Mouse (Mus musculus): ENCODE data around the gene Abt1. TPM values are rescaled to one million over a fixed set of nuclear protein-coding genes. Genes with fewer than 3 reads are reported as not detected.

Abt1 gene
- total RNA-seq, 2 experiments from 2014 or later, result 5.3 to 5.6 TPM

DNA sequence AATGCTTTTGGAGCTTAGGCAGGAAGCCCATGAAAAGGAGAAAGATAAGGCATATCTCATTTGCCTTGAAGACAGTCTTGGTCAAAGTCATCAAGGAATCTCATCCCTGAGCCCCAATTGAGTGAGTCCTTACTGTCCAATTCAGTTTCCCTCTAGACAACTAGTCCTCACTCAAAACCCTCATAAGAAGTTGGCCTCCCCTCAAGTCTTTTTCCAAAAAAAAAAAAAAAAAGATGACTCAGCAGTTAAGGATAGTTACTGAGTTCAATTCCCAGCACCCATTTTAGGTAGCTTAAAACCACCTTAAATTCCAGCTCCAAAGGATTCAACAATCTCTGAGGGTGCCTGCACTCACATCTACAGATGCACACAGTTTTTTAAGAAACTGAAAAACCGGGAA lies 40.5 kb downstream of the Abt1 start:
- intact Hi-C loops (cut with DNase I), result no loop called here
- DNase-seq, result no peak

DNA sequence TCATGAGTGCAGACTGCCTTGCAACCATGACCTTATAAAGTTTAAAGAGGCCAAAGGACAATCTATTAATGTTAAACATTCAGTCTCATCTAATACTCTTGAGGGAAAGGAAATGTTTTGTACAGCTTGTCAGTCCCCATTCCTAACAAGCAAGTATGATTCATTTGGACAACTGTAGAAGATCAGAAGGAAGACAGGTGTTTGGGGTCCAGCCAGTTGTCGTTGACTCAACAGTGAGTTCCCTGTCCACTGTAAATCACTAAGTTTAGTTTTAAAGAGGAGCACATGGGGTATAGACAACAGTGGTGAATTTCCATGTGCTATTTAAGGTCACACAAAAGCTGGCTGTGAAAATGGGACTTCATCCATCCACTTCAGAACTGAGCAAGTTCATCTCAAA lies 51.2 kb downstream of the Abt1 start:
- peak in 1 of 2 experiments; percentile 3 for DNase-seq
- intact Hi-C loops (cut with DNase I), result loop anchor here (2.0 kb wide), 1 partner anchor 50 kb away; the partner anchor contains the start of gene Abt1

DNA sequence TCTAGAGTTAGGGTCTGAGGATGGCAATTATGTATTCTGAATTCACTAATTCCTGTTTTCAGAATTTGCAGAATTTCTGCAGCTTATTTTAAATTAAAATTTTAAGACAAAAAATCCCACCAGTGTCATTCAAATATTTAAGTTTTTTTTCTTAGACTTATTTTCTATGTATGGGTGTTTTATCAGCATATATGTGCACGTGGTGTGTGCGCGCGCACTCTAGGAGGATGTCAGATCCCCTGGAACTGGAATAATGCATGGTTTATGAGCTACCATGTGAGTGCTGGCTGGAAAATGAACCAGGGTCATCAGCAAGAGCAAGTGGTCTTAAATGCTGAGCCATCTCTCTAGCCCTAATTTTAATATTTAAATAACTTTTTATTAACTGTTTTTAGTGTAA lies 53.6 kb downstream of the Abt1 start:
- intact Hi-C loops (cut with DNase I), result no loop called here
- no peak for DNase-seq

DNA sequence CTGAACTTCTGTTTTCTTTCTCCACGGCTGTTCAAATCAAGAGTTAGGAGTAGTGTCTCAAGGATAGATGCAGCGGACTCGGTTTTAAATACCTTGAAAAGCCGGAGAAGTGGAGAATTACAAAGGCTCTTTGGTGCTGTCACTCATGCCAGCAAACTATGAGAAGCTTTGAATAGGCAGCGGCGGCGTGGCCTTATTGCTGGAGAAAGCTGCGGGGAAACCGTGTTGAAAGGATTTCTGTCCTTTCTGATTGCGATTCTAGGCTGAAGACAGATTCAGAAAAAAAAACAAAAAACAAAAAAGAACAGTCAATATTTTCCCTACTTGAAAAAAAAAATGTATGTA lies 54.3 kb downstream of the Abt1 start:
- intact Hi-C loops (cut with DNase I), result loop anchor here (5.0 to 10.0 kb wide), 2 partner anchors 148 to 225 kb away; no protein-coding TSS in a partner anchor
- DNase-seq, result no peak

DNA sequence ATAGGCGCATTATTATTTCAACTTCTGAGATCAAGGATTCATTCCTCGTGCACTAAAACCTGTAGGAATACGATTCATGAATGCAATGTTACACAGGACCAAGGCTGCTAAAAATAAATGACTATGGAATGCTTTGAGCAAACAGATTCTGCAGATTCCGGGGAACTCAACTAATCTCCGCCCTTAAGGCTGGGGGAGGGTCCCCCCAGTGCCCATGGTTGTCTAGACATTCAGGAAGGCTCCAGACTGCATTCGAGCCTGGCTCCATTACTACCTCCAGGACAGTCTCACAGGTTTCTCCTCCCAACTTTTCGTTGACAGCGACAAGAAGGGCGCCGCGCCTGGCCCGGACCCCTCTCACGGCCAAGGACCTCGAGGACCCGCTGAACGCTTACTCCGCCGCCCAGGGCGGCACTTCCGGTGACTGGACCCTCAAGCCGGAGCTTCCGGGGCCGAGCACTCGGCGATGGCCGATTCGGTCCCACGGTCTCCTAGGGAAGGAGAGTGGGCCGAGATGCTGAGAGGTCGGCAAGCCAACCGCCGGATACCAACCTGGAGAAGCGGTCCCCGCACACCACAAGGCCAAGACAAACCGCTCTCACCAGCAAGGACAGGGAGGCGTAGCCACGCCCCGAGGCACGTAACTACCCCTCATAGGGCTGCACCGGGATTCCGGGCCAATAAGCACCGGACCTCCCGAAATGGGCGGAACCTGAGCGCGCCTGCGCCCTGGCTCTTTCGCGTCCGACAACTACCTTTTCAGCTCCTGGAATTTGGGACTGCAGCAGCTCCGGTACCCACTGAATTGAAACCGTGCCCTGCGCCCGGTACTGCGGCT lies 54.9 kb downstream of the Abt1 start, which contains the start of gene Zfp322a:
Zfp322a (minus strand) TSS at position 626 of the 838 bp plus-strand sequence.
- DNase-seq, result peak; percentile 98
- intact Hi-C loops (cut with DNase I), result loop anchor here (5.0 to 10.0 kb wide), 2 partner anchors 148 to 226 kb away; no protein-coding TSS in a partner anchor

Other genes starting within 250 kb of the Abt1 start
- gene Vmn1r220, start 235.9 kb downstream of the Abt1 start, total RNA-seq (2021), result not detected
- gene Vmn1r221, start 209.7 kb downstream of the Abt1 start, total RNA-seq (2021), result not detected
- gene Vmn1r222, start 187.9 kb downstream of the Abt1 start, total RNA-seq (2021), result not detected
- not detected for gene Vmn1r223, start 176.7 kb downstream of the Abt1 start, total RNA-seq (2021)
- 10 to 100 TPM; 18.9 to 21.7 TPM for gene Zfp322a, start 54.7 kb downstream of the Abt1 start, total RNA-seq (2021)
- gene Btn1a1, start 42.0 kb upstream of the Abt1 start, total RNA-seq (2021), result not detected
- not detected for gene Btn2a2, start 65.0 kb upstream of the Abt1 start, total RNA-seq (2021)
- 100 to 1,000 TPM; 743 to 812 TPM for gene Hist1h4h, start 107.2 kb upstream of the Abt1 start, total RNA-seq (2021)
- 100 to 1,000 TPM; 171 to 245 TPM for gene Hist1h2af, start 110.0 kb upstream of the Abt1 start, total RNA-seq (2021)
- gene Hist1h3g, start 111.6 kb upstream of the Abt1 start, total RNA-seq (2021), result 10 to 100 TPM; 45.9 to 66.2 TPM
- gene Hist1h2bh, start 119.5 kb upstream of the Abt1 start, total RNA-seq (2021), result 10 to 100 TPM in 1 of 2 experiments, 1 to 10 TPM in 1; 9.2 to 11.2 TPM
- gene Hist1h3f, start 120.2 kb upstream of the Abt1 start, total RNA-seq (2021), result 10 to 100 TPM; 52.6 to 63.4 TPM
- gene Hist1h4f, start 127.8 kb upstream of the Abt1 start, total RNA-seq (2021), result 100 to 1,000 TPM; 308 to 354 TPM
- gene Hist1h1d, start 129.4 kb upstream of the Abt1 start, total RNA-seq (2021), result 10 to 100 TPM; 16.9 to 20.1 TPM
- gene Hist1h3e, start 138.5 kb upstream of the Abt1 start, total RNA-seq (2021), result 100 to 1,000 TPM; 125 to 161 TPM
- 10 to 100 TPM; 38.7 to 42.6 TPM for gene Hist1h2ae, start 147.4 kb upstream of the Abt1 start, total RNA-seq (2021)
- 100 to 1,000 TPM; 285 to 300 TPM for gene Hist1h2bg, start 147.5 kb upstream of the Abt1 start, total RNA-seq (2021)
- gene Hist1h2bf, start 150.3 kb upstream of the Abt1 start, total RNA-seq (2021), result 100 to 1,000 TPM; 116 to 129 TPM
- gene Hist1h2ad, start 150.5 kb upstream of the Abt1 start, total RNA-seq (2021), result 10 to 100 TPM; 32.3 to 37.7 TPM
- gene Hist1h3d, start 151.9 kb upstream of the Abt1 start, total RNA-seq (2021), result 10 to 100 TPM; 26.2 to 30.6 TPM
- 100 to 1,000 TPM; 167 to 189 TPM for gene Hist1h4d, start 157.7 kb upstream of the Abt1 start, total RNA-seq (2021)
- 10 to 100 TPM; 18.8 to 19.8 TPM for gene Hist1h2be, start 197.3 kb upstream of the Abt1 start, total RNA-seq (2021)
- gene Hist1h1e, start 198.7 kb upstream of the Abt1 start, total RNA-seq (2021), result 100 to 1,000 TPM; 138 to 168 TPM

All from heart, postnatal 10 days (tissue).